Mouse (Mus musculus): ENCODE data around the gene Zfp28. TPM values are rescaled to one million over a fixed set of nuclear protein-coding genes. Genes with fewer than 3 reads are reported as not detected.

Gene Zfp28
- total RNA-seq, 1 experiment from 2014 or later: 7.3 TPM

DNA sequence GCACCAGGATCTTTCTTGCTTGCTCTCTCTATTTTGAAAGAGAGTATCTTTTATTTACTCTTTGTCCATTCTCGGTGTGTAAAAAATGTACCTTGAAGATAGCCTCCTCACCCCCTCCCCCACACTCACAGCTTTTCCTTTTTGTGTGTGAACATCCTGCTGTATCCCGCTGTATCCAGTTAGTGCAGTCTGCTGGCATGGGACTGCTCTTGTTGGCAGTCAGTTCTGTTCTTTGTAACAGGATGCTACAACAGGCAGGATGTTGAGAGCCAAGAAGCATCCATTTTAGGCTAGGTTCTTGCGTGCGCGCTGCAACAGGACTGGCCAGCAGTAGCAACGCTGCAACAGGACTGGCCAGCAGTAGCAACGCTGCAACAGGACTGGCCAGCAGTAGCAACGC is 3.9 kb downstream of the Zfp28 start:
- ATAC-seq (replicated peaks in 1 of 2; ENCODE audit: insufficient read depth in 1 of 2, low FRiP score in 2 of 2, low TSS enrichment in 1 of 2, low read depth in 1 of 2, poor library complexity in 2 of 2, severe bottlenecking in 2 of 2): no peak

DNA sequence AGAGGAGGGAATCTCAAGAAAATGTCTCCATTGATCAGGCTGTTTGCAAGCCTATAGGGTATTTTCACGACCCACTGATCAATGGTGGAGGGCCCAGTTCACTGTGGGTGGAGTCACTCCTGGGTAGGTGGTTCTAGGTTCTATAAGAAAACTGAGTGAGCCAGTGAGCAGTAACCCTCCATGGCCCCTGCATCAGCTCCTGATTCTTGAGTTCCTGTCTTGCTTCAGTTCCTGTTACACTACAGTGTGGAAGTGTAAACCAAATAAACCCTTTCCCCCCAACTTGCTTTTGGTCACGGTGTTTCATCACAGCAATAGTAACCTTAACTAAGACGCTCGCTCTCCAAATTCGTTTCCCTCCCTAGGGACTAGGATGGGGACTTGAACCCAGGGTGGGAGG is 5.9 kb downstream of the Zfp28 start:
- no peak for ATAC-seq (replicated peaks in 1 of 2; ENCODE audit: insufficient read depth in 1 of 2, low FRiP score in 2 of 2, low TSS enrichment in 1 of 2, low read depth in 1 of 2, poor library complexity in 2 of 2, severe bottlenecking in 2 of 2)

DNA sequence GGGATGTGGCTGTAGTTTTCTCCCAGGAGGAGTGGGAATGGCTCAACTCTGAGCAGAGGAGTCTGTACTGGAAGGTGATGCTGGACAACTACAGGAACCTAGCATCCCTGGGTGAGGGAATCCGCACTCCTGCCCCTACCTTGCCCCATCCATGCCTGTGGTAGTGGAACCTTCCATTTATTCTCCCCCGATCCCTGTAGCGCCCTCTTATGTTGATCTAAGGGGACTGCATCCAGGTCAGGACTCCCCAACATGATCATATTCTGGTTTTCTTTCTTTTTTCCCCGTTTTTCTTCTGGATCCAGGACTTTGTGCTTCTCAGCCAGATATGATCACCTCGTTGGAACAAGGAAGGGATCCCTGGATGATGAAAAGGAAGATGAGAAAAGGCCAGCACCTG is 6.4 kb downstream of the Zfp28 start:
- ATAC-seq (replicated peaks in 1 of 2; ENCODE audit: insufficient read depth in 1 of 2, low FRiP score in 2 of 2, low TSS enrichment in 1 of 2, low read depth in 1 of 2, poor library complexity in 2 of 2, severe bottlenecking in 2 of 2): no peak

DNA sequence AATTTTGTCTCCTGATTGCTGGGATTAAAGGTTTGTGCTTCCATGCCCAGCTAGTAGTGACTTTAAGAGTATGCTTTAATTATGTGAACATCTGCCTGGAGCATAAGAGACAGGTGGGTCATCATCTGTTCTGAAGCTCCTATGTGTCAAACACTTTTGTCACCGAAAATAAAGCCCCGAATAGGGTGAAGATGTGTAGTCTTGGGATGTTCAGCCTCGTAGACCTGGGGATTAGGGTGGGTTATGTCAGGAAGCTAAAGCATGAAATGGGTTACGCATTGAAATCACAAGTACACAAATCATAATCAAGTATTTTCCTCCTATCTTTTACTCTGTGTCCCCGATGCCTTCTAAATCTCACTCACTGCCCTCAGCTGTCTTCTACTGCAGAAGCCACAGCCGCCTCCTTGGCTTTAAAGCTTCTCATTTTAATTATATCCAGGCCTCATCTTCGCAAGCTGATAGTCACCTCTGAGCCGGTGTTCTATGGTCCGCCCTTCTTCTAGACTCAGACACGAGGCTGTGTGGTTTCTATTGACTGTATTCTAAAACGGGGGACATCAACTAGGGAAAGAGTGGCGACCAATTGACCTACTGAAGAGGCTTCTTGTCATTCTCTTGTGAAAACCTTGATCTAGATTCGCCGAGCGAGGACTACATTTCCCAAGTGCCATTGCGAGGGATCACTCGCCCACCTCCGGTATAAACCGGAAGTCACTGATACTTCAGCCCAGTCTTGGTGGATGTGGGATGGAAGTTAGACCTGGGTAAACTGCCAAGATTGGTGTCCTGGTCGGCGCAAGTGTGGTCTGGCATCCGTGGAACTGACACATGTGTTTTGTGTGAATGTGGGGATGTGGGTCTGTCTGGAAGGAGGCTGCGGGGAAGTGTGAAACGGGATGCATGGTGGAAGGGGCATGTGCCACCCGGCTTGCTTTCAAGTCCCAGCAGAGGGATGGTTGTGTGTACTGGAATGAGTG is 15.2 kb downstream of the Zfp28 start, which contains the start of gene Smim17:
TSS of gene Smim17 (plus strand) at position 720 of the 980 bp plus-strand sequence.
- peak; percentile 89 to 93 for ATAC-seq (replicated peaks in 1 of 2; ENCODE audit: insufficient read depth in 1 of 2, low FRiP score in 2 of 2, low TSS enrichment in 1 of 2, low read depth in 1 of 2, poor library complexity in 2 of 2, severe bottlenecking in 2 of 2)

DNA sequence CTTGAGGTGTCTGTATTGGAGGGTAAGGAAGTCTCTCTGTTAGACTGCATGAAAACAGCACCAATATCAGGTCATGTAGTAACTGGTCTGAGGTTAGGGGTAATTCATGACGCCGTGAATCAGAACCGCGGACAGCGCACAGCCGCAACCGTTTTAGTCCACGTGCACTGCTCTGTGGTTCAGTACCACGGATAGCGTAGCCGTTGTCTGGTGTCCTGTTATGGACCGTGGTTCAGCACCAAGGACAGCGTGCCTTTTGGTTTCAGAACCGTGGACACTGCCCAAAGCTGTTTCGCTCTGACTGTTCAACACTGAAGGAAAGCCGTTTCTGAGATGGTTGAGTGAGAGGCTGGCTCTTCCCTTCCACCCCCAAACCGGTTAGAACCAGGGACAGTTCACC is 26.9 kb downstream of the Zfp28 start, which contains the start of gene Gm20715:
TSS of gene Gm20715 (plus strand) at position 235 of the 400 bp plus-strand sequence.
- peak; percentile 99 to 100 for ATAC-seq (replicated peaks in 1 of 2; ENCODE audit: insufficient read depth in 1 of 2, low FRiP score in 2 of 2, low TSS enrichment in 1 of 2, low read depth in 1 of 2, poor library complexity in 2 of 2, severe bottlenecking in 2 of 2)

DNA sequence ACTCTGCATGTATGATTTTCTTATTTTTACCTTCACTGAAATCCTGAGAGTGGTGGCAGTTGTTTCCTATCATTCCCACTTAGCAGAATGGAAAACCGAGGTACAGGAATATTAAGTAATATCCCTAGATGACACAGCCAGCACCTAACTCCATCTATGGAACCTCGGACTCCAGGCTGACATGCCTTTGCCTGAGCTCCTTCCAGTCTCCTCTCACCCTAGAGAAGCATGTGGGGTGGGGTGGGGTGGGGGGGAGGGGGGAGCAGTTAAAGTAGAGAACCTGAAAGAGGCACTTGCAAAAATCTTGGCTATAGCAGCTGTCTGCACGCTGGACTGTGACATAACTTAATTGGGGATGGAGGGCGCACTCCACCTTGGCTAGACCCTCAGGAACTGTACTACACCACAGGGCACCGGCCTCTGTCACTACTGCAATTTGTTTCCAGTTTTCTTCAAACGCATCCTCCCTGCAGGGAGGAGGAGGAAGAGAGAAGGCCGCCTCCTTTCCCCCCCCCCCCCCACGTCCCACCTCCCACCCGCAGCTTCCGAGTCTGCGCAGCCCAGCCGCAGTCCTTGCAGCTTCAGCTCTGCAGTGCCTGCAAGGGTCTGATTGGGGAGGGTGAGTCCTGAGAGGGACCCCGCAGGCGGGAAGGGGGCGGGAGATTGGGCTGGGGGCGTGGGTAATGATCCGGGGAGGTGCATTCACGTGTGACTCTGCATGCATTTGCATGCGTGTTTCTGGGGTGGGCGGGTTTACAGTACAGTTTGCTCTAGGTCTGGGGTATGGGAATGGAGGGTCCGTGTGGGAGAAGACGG is 31.7 kb downstream of the Zfp28 start:
- ATAC-seq (replicated peaks in 1 of 2; ENCODE audit: insufficient read depth in 1 of 2, low FRiP score in 2 of 2, low TSS enrichment in 1 of 2, low read depth in 1 of 2, poor library complexity in 2 of 2, severe bottlenecking in 2 of 2): no peak

DNA sequence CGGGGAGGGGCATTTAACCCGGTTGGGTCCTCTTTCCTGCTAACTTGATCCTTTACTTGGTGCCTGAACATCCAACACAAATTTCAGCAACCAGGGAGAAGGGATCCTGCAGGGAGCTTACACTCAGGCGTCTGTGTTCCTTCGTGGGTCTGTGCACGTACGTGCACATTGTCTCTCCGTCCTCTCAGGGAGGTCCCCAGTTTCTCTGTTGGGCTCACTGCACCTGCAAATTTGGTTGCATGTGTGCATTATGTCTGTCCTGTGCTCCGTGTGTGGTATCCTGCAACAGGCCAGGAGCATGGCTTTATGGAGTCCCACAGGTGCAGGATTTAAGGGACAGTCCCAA is 32.3 kb downstream of the Zfp28 start:
- ATAC-seq (replicated peaks in 1 of 2; ENCODE audit: insufficient read depth in 1 of 2, low FRiP score in 2 of 2, low TSS enrichment in 1 of 2, low read depth in 1 of 2, poor library complexity in 2 of 2, severe bottlenecking in 2 of 2): no peak

DNA sequence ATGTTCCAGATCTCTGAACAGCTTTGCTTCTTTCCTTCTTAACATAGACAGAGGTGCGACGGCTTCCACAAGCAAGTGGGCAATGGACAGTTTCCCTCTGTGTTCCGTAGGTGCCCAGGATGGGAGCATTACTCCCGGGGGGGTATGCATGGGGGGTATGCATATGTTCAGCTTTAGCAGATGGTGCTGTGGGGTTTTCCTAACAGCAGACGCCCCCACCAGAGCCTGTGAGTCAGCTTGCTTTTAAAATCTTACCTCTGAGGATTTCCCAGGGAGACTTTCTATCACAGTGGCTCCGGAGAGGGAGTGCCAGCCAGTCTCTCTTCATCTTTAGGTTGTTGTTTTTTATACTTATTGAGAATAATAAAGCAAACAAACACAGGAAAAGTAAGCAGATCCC is 36.8 kb downstream of the Zfp28 start:
- ATAC-seq (replicated peaks in 1 of 2; ENCODE audit: insufficient read depth in 1 of 2, low FRiP score in 2 of 2, low TSS enrichment in 1 of 2, low read depth in 1 of 2, poor library complexity in 2 of 2, severe bottlenecking in 2 of 2): no peak

DNA sequence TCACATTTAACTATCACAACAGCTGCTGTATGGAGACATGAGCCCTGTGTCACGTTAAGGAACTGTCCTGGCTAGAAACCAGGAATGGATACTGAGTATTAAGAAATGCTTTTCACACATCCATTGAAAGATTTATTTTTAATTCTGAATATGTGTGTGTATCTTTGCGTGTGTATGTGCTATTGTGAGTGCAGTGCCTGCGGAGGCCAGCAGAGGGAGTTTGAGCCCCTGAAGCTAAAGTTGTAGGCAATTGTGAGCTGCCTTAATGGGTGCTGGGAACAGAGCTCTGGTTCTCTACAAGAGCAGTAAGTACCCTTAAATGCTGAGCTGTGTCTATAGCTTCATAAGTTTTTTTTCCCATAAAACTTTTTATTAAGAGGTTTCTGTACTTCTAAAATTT is 46.3 kb downstream of the Zfp28 start:
- no peak for ATAC-seq (replicated peaks in 1 of 2; ENCODE audit: insufficient read depth in 1 of 2, low FRiP score in 2 of 2, low TSS enrichment in 1 of 2, low read depth in 1 of 2, poor library complexity in 2 of 2, severe bottlenecking in 2 of 2)

DNA sequence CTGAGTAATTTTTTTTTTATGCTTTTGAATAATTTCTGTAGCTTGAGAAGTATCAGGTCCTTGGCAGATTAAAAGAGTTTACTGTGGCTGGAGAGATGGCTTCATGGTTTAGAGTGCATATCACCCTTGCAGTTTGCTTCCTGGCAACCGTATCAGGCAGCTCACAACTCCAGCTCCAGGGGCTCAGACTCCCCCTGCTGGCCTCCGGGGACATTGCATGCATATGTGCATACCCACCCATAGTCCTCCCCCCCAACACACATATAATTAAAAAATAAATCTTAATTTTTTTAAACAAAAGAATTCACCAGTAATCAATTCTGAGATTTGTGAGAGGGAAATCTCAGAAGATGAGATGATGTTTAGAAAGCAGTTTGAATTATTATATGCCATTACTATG is 47.2 kb downstream of the Zfp28 start:
- ATAC-seq (replicated peaks in 1 of 2; ENCODE audit: insufficient read depth in 1 of 2, low FRiP score in 2 of 2, low TSS enrichment in 1 of 2, low read depth in 1 of 2, poor library complexity in 2 of 2, severe bottlenecking in 2 of 2): peak; percentile 51 to 66; a peak in 1 of 4 replicates

DNA sequence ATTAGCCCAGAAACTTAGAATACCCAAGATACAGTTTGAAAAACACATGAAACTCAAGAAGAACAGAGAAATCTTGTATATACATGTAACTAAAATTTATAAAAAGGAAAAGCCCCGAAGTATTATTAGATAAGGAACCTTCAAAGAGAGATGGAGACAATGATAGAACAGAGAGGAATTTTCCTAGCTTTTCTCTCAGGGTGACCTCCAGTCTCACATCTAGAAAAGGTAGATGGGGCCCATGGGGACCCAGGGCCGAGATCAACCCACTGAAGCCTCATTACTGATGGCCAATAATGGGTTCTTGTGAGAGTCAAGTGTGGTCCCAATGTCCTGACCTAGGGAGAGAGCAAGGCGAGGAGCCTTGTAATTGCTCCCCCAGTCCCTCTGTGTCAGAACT is 55.3 kb downstream of the Zfp28 start, which contains the start of gene Olfr1344:
TSS of gene Olfr1344 (plus strand) at position 301 of the 400 bp plus-strand sequence.
- no peak for ATAC-seq (replicated peaks in 1 of 2; ENCODE audit: insufficient read depth in 1 of 2, low FRiP score in 2 of 2, low TSS enrichment in 1 of 2, low read depth in 1 of 2, poor library complexity in 2 of 2, severe bottlenecking in 2 of 2)

DNA sequence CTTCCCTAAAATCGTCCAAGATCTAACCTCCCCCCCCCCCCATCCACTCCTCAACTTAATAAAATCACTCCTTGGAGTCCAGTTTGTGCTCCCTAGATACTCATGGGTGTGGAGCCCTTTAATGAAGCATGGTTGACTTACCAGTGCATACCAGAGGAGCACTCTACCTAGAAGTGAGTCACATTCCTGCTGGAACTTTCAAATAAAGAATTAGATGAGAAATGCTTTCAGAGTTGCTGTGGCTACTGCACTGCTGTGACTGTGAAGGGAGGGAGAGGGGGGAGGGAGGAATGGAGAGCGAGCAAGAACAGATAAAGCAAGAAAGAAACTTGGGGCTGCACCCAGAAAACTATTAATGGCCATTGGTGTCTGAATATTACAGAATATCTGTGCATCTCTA is 58.1 kb downstream of the Zfp28 start:
- no peak for ATAC-seq (replicated peaks in 1 of 2; ENCODE audit: insufficient read depth in 1 of 2, low FRiP score in 2 of 2, low TSS enrichment in 1 of 2, low read depth in 1 of 2, poor library complexity in 2 of 2, severe bottlenecking in 2 of 2)

Other genes starting within 250 kb of the Zfp28 start
- 26.8 and 31.2 TPM in 2 replicates for gene Zfp787, start 227.3 kb upstream of the Zfp28 start, total RNA-seq (2017)
- gene Zfp444, start 211.1 kb upstream of the Zfp28 start, total RNA-seq (2017): 12.8 and 12.9 TPM in 2 replicates
- not detected in 2 replicates for gene Galp, start 186.2 kb upstream of the Zfp28 start, total RNA-seq (2017)
- not detected in 2 replicates for gene Zscan5b, start 161.0 kb upstream of the Zfp28 start, total RNA-seq (2017)
- not detected in 2 replicates for gene Epp13, start 130.6 kb upstream of the Zfp28 start, total RNA-seq (2017)
- 6.8 and 15.9 TPM in 2 replicates for gene Zfp667, start 96.7 kb upstream of the Zfp28 start, total RNA-seq (2017)
- gene Zfp583, start 52.0 kb upstream of the Zfp28 start, total RNA-seq (2017): 4.4 and 5.0 TPM in 2 replicates
- 1.8 TPM in 2 replicates for gene Gm3854, start 39.5 kb upstream of the Zfp28 start, total RNA-seq (2017)
- gene Zfp78, start 20.0 kb upstream of the Zfp28 start, total RNA-seq (2017): 6.7 and 11.2 TPM in 2 replicates
- not detected in 2 replicates for gene Smim17, start 15.4 kb downstream of the Zfp28 start, total RNA-seq (2017)
- gene Gm20715, start 27.0 kb downstream of the Zfp28 start, total RNA-seq (2017): not detected in 2 replicates
- not detected in 2 replicates for gene Olfr1344, start 55.4 kb downstream of the Zfp28 start, total RNA-seq (2017)
- gene Olfr1336, start 72.9 kb downstream of the Zfp28 start, total RNA-seq (2017): not detected in 2 replicates
- gene Olfr1346, start 83.8 kb downstream of the Zfp28 start, total RNA-seq (2017): not detected in 2 replicates
- gene Olfr5, start 103.6 kb downstream of the Zfp28 start, total RNA-seq (2017): not detected in 2 replicates
- not detected in 2 replicates for gene Olfr1347, start 116.5 kb downstream of the Zfp28 start, total RNA-seq (2017)
- not detected in 2 replicates for gene Olfr1348, start 125.5 kb downstream of the Zfp28 start, total RNA-seq (2017)
- not detected in 2 replicates for gene Olfr1349, start 139.7 kb downstream of the Zfp28 start, total RNA-seq (2017)
- gene Olfr1350, start 181.5 kb downstream of the Zfp28 start, total RNA-seq (2017): not detected in 2 replicates